Mouse (Mus musculus) midbrain, embryonic 16.5 days (tissue): Measurements from ENCODE around the gene Dennd1a. TPM values are rescaled to one million over a fixed set of nuclear protein-coding genes. Genes with fewer than 3 reads are reported as not detected.
A peak's percentile ranks its signal among the peaks of the same experiment; 100 is the strongest.

Experiments used
- ATAC-seq: fragments of 200-750 bp; cut with Nextera tagmentation; 2 replicates; pipeline ENCODE4 v1.8.0; 2017; ENCODE audit warnings: moderate TSS enrichment
- H3K27ac ChIP-seq: fragments of 300-500 bp; sonication (generic); 2 replicates; pipeline ENCODE4 v1.5.1; 2014; ENCODE audit warnings: mild to moderate bottlenecking, low read length, mixed read lengths
- H3K27me3 ChIP-seq: fragments of 300-500 bp; sonication (generic); 2 replicates; pipeline ENCODE4 v1.6.1; 2014; ENCODE audit warnings: low read depth, low read length, mixed read lengths; ENCODE audit not compliant: control insufficient read depth, insufficient read depth
- H3K36me3 ChIP-seq: fragments of 300-500 bp; sonication (generic); 2 replicates; pipeline ENCODE4 v1.6.1; 2014; ENCODE audit warnings: mild to moderate bottlenecking, low read length, moderate library complexity, mixed read lengths; ENCODE audit not compliant: control insufficient read depth, insufficient read depth
- H3K4me1 ChIP-seq: fragments of 300-500 bp; sonication (generic); 2 replicates; pipeline ENCODE4 v1.6.1; 2014; ENCODE audit warnings: mild to moderate bottlenecking, low read length, mixed read lengths; ENCODE audit not compliant: control insufficient read depth, insufficient read depth
- H3K4me2 ChIP-seq: fragments of 300-500 bp; sonication (generic); 2 replicates; pipeline ENCODE4 v1.6.1; 2014; ENCODE audit warnings: mild to moderate bottlenecking, low read length, mixed read lengths
- H3K4me3 ChIP-seq: fragments of 300-500 bp; sonication (generic); 2 replicates; pipeline ENCODE4 v1.5.1; 2014; ENCODE audit warnings: low read depth, mild to moderate bottlenecking, low read length, moderate library complexity, mixed read lengths
- H3K9ac ChIP-seq: fragments of 300-500 bp; sonication (generic); 2 replicates; pipeline ENCODE4 v1.6.1; 2014; ENCODE audit warnings: low read depth, low read length, mixed read lengths
- H3K9me3 ChIP-seq: fragments of 300-500 bp; sonication (generic); replicated peaks from 2 replicates; pipeline ENCODE4 v1.6.1; 2014; ENCODE audit warnings: mild to moderate bottlenecking, low read length, mixed read lengths; ENCODE audit not compliant: control insufficient read depth, poor library complexity, severe bottlenecking
- WGBS: fragments of 180-500 bp; shearing (Covaris S2); extraction: QIAGEN DNeasy Blood & Tissue Kit; methylation state at CpG from one replicate; pipeline ENCODE4 v1.1.7; 2014; 5-methylcytosine and 5-hydroxymethylcytosine counted together
- polyA plus RNA-seq: library from polyadenylated mRNA; unstranded; fragments of >200 nt; fragmentation: Nextera tagmentation; extraction: Ambion mirVana; gene quantifications from 2 replicates; pipeline ENCODE4 v1.2.1, GENCODE M21; 2015

The Dennd1a gene
- polyA plus RNA-seq, 1 experiment from 2014 or later, result 21.7 TPM

DNA sequence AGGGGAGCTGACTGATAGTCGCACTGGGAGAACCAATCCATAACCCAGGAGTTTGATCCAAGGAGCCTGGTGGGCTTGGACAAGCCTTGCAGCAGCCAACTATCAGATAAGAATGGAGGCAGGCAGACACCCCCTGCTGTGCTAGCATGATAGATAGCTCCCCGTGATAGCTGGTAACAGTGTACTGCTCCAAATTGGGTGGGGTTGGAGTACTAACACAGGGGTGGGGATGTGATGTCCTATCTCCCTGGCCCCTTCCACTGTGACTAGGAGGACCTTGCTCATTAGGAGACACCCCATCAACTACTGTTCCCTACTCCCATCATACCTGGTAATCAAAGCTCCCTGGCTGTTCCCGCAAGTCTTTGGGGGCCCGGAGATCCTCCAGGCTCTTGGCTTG, 485.5 kb downstream of the Dennd1a start:
- no peak overlapping the region for H3K4me2 ChIP-seq
- H3K9ac ChIP-seq, result no peak overlapping the region
- H3K27ac ChIP-seq, result no peak overlapping the region
- H3K4me3 ChIP-seq, result no peak overlapping the region
- H3K9me3 ChIP-seq, result no peaks in the 10 kb centered on the region
- no peaks in the 10 kb centered on the region; the same call in none of the 2 replicates for H3K4me1 ChIP-seq
- H3K27me3 ChIP-seq, result no peaks in the 10 kb centered on the region
- 87% methylated on average over 4 of the region's 4 CpGs for WGBS
- no peaks in the 10 kb centered on the region for H3K36me3 ChIP-seq
- no peak for ATAC-seq

DNA sequence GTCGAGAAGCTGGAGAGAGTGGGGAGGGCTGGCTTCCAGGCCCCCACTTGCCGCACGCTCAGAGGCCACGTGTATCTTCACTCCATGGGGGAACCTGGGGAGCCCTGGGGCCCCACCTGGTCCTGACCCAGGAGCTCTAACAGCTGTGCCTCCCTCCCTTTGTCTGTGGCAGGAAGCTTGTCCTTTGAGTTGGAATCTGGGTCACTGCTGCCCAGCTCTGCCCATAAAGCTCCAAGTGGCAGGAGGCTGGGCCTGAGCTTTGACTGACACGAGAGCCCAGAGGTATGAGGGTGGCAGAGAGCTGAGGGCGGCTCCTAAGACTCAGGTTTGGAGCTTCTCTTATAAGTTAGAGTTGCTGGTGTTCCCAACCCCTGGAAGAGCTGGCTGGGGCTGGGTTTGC, 488.1 kb downstream of the Dennd1a start:
- WGBS, result 48% methylated on average over 6 of the region's 6 CpGs
- H3K36me3 ChIP-seq, result no peaks in the 10 kb centered on the region
- no peak overlapping the region for H3K9ac ChIP-seq
- H3K27me3 ChIP-seq, result no peaks in the 10 kb centered on the region
- no peak overlapping the region for H3K27ac ChIP-seq
- no peak overlapping the region for H3K4me3 ChIP-seq
- ATAC-seq, result no peak
- no peak overlapping the region for H3K4me2 ChIP-seq
- no peaks in the 10 kb centered on the region for H3K9me3 ChIP-seq
- H3K4me1 ChIP-seq, result no peaks in the 10 kb centered on the region; the same call in none of the 2 replicates

DNA sequence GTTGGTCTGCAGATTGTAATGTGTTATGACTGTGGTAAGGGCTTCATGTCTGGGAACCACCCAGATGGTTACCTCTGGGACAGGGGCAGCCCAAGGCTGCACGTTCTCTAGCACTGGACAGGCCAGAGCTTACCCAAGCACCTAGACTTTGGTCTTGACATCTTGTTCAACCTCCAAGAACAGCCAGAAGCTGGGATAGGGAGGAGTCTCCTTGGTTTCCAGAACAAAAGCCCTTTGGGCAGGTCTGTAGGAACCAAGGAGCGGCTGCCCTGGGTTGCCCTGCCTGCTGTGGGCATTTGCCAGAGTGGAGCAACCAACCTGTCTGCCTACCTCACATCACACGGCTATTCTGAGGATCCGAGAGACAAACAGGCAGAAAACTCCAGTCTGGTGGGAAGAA, 490.1 kb downstream of the Dennd1a start:
- no peaks in the 10 kb centered on the region; the same call in 1 of the 2 replicates for H3K36me3 ChIP-seq
- WGBS, result 88% methylated on average over 4 of the region's 4 CpGs
- H3K4me1 ChIP-seq, result no peaks in the 10 kb centered on the region; the same call in none of the 2 replicates
- no peak overlapping the region for H3K27ac ChIP-seq
- no peaks in the 10 kb centered on the region; the same call in 1 of the 2 replicates for H3K9me3 ChIP-seq
- ATAC-seq, result no peak
- H3K4me2 ChIP-seq, result no peak overlapping the region
- no peaks in the 10 kb centered on the region for H3K27me3 ChIP-seq
- no peak overlapping the region for H3K9ac ChIP-seq
- H3K4me3 ChIP-seq, result no peak overlapping the region

DNA sequence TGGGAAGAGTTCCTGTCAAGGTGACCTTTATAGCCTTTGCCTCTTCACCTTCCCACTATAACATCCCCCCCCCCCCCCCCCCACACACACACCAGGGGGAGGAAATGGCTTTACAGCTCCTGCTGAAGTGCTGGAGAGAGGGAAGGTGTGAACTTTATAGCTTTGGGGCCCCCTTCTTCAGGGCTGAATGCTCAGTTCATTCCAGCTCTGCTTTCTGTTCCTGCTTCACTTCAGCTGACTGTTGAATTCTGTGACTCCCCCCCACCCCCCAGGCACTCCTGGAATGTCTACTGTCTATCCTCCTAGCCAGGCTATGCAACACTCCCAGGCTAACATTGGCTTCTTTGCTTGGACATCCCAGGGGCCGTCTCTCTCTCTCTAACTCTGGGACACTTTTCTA, 491.2 kb downstream of the Dennd1a start:
- Histone ChIP-seq H3K4me2 (no peak overlapping the region), H3K4me3 (no peak overlapping the region), H3K27me3 (no peaks in the 10 kb centered on the region), H3K36me3 (no peaks in the 10 kb centered on the region; the same call in 1 of the 2 replicates), H3K9ac (no peak overlapping the region), H3K9me3 (no peaks in the 10 kb centered on the region; the same call in 1 of the 2 replicates), H3K4me1 (no peaks in the 10 kb centered on the region; the same call in none of the 2 replicates), H3K27ac (no peak overlapping the region)
- no peak for ATAC-seq
- WGBS, result 96% methylated on average over 1 of the region's 1 CpGs

DNA sequence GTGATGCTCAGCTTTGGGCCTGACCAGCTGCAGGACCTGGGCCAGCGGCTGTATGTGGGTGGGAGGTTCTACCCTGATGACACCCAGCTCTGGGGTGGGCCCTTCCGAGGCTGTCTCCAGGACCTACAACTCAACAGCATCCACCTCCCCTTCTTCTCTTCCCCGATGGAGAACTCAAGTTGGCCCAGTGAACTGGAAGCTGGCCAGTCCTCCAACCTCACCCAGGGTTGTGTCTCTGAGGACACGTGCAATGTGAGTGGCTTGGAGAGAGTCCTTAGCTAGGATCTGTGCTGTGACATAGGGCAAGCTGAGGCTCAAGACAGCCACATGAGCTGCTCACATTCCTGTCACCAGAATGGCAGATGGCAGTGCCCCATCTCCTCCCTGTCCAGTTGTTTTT, 495.9 kb downstream of the Dennd1a start:
- Histone ChIP-seq H3K4me3 (no peak overlapping the region), H3K27me3 (no peaks in the 10 kb centered on the region), H3K4me1 (no peaks in the 10 kb centered on the region), H3K4me2 (no peak overlapping the region), H3K9me3 (no peaks in the 10 kb centered on the region; the same call in 1 of the 2 replicates), H3K36me3 (no peaks in the 10 kb centered on the region; the same call in 1 of the 2 replicates), H3K9ac (no peak overlapping the region), H3K27ac (no peak overlapping the region)
- ATAC-seq, result no peak
- WGBS, result 96% methylated on average over 4 of the region's 4 CpGs

DNA sequence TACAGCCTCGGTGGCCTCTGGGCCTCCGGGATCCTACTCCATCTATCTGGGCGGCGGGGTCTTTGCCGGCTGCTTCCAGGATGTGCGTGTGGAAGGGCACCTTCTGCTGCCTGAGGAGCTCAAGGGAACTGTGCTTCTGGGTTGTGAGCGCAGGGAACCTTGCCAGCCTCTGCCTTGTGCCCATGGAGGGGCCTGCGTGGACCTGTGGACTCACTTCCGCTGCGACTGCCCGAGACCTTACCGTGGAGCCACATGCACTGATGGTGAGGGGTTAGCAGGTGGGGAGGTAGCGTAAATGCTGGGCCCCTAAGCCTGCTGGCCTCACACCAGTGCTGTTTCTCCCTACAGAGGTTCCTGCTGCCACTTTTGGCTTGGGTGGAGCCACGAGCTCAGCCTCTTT, 496.5 kb downstream of the Dennd1a start:
- WGBS, result 93% methylated on average over 14 of the region's 14 CpGs
- H3K9me3 ChIP-seq, result no peaks in the 10 kb centered on the region; the same call in 1 of the 2 replicates
- H3K27me3 ChIP-seq, result no peaks in the 10 kb centered on the region
- no peak overlapping the region for H3K4me3 ChIP-seq
- no peak overlapping the region for H3K4me2 ChIP-seq
- H3K27ac ChIP-seq, result no peak overlapping the region
- H3K36me3 ChIP-seq, result no peaks in the 10 kb centered on the region; the same call in 1 of the 2 replicates
- no peak for ATAC-seq
- no peak overlapping the region for H3K9ac ChIP-seq
- H3K4me1 ChIP-seq, result no peaks in the 10 kb centered on the region

DNA sequence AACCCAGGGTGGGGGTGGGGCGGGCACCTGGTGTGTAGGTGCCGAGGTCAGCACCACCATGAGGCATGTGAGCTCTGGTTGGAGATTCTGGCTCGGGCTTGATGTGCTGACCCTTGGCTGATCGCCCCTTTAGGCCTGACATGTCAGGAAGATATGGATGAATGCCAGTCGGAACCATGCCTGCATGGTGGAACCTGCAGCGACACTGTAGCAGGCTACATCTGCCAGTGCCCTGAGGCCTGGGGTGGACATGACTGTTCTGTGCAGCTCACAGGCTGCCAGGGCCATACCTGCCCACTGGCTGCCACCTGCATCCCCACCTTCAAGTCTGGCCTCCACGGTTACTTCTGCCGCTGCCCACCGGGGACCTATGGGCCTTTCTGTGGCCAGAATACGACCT, 497.2 kb downstream of the Dennd1a start:
- no peak overlapping the region for H3K9ac ChIP-seq
- no peak overlapping the region for H3K4me2 ChIP-seq
- no peaks in the 10 kb centered on the region; the same call in 1 of the 2 replicates for H3K36me3 ChIP-seq
- no peaks in the 10 kb centered on the region; the same call in 1 of the 2 replicates for H3K9me3 ChIP-seq
- H3K4me3 ChIP-seq, result no peak overlapping the region
- ATAC-seq, result no peak
- no peak overlapping the region for H3K27ac ChIP-seq
- WGBS, result 97% methylated on average over 10 of the region's 10 CpGs
- no peaks in the 10 kb centered on the region for H3K27me3 ChIP-seq
- H3K4me1 ChIP-seq, result no peaks in the 10 kb centered on the region

DNA sequence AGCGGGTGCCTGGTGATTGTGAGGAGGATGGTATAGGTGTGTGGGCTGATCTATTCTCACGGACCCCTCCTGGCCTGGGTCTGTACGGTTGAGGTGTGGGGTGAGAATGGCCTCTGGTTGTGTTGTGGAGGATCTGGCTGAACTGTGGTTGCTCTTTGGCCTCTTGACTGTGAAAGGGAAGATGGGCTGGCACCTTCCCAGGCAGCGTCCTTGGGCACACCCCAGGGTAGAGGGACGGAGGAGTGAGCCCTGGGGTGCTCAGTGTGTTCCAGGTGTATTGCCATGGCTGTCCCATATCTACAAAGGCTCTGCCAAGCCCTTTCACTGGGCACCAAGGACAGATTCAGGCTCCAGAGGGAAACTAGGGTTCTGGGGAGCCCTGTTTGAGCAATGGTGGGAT, 498.2 kb downstream of the Dennd1a start:
- Histone ChIP-seq H3K9me3 (no peaks in the 10 kb centered on the region; the same call in 1 of the 2 replicates), H3K4me2 (no peak overlapping the region), H3K4me1 (no peaks in the 10 kb centered on the region), H3K36me3 (no peaks in the 10 kb centered on the region; the same call in 1 of the 2 replicates), H3K4me3 (no peak overlapping the region), H3K9ac (no peak overlapping the region), H3K27ac (no peak overlapping the region), H3K27me3 (no peaks in the 10 kb centered on the region)
- ATAC-seq, result no peak
- 88% methylated on average over 5 of the region's 5 CpGs for WGBS

DNA sequence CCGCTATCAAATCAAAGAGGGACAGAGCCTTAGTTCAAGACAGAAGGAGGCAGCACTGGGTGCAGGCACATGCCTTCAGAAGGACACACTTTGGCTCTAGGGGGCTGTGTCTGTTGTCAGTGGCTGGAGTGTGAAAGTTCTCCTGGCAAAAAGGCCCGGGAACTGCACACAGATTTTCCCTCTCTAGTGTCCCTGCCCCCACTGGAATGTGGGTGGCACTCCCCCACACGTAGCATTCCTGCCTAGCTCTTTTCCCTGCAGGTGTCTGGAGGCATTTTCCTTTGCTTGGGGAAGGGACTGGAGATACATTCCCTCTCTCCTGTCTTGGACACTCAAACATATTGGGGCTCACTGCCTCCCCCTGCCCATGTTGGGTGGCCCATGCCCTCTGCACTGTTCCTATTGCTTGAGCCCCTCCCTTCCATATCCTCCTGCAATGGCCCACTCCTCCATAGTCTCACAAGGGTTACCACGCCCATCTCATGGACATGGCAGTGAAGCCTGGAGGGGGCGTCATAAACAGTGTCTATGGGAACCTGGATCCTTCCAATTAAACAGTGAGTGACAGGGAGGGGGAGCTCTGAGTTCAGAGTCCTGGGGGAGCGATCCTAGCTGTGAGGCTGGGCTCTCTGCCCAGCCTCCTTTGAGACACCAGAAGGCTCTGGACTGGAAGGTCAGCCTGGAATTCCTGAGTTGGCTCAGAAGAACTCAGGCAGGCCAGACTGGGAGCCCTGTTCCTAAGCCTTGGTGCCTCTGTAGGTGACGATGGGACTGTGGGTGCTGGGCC, 498.8 kb downstream of the Dennd1a start:
- H3K36me3 ChIP-seq, result no peaks in the 10 kb centered on the region; the same call in 1 of the 2 replicates
- WGBS, result 63% methylated on average over 7 of the region's 7 CpGs
- no peak overlapping the region for H3K9ac ChIP-seq
- ATAC-seq, result peak; percentile 46
- no peaks in the 10 kb centered on the region; the same call in 1 of the 2 replicates for H3K9me3 ChIP-seq
- H3K4me3 ChIP-seq, result no peak overlapping the region
- H3K4me1 ChIP-seq, result no peaks in the 10 kb centered on the region
- no peaks in the 10 kb centered on the region for H3K27me3 ChIP-seq
- no peak overlapping the region for H3K4me2 ChIP-seq
- no peak overlapping the region; the same call in 1 of the 2 replicates for H3K27ac ChIP-seq
